Mouse (Mus musculus): ENCODE data around the gene Igdcc3.

DNA sequence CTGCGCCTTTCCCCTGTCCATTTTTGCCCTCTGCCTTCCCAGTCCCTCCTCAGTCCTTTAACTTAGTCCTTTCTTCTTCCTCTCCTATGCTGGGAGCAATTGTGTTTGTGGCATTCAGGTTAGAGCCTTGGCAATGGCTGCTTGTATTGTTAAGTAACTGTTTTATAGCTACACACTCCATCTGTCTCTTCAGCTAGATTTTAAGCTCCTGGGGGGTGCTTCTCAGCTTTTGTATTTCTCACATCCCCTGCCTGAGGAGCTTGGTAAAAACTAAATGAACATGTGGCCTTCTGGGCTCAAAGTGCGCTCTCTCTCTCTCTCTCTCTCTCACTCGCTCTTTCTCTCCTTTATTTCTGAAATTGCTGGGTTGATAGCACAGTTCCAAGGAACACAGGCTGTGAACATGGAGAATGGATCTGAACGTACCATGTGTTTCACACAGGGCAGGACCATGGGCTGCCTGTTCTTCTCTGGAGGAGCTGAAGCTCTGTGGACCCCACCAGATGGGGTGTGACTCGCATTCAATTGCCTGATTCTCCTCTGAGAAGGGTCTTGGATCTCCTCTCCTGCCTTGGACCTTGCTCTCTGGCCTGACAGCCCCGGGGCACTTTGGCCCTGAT lies 11.8 kb downstream of the Igdcc3 start:
- TF ChIP-seq POLR2A (IDR thresholded peaks at IDR 0.05; ENCODE audit: low read depth, low read length) (no peak), CTCF (IDR thresholded peaks at IDR 0.05; ENCODE audit: extremely low read depth, insufficient read depth, insufficient read length, insufficient replicate concordance) (no peak)

All from spleen, adult 2 months (tissue).